Mouse (Mus musculus): ENCODE data around the gene Ackr2. TPM values are rescaled to one million over a fixed set of nuclear protein-coding genes. Genes with fewer than 3 reads are reported as not detected.

Gene Ackr2
- total and polyA plus RNA-seq, 3 experiments: not detected

- no peaks in the 10 kb centered on the region for H3K9me3 ChIP-seq (replicated peaks; ENCODE audit: insufficient read depth, low read length)
- no peaks in the 10 kb centered on the region for H3K4me1 ChIP-seq (ENCODE audit: control insufficient read depth in 1 of 2, insufficient read depth in 2 of 2, low read length in 2 of 2)
- H3K9ac ChIP-seq (ENCODE audit: control insufficient read depth, low read depth, low read length, poor library complexity, severe bottlenecking): no peak overlapping the region
- TF ChIP-seq ZC3H11A (IDR thresholded peaks at IDR 0.05; ENCODE audit: low read depth, low read length) (no peak), EP300 (IDR thresholded peaks at IDR 0.05; ENCODE audit: low read depth in 1 of 2, low read length in 2 of 2) (no peak), MYC (IDR thresholded peaks at IDR 0.05; ENCODE audit: low read depth, low read length) (no peak), CTCF (IDR thresholded peaks at IDR 0.05 in 2 of 3, conservative IDR thresholded peaks at IDR 0.05 in 1 of 3; ENCODE audit: control insufficient read depth in 1 of 3, insufficient read depth in 1 of 3, low read depth in 2 of 3, low read length in 3 of 3, poor library complexity in 1 of 3, severe bottlenecking in 1 of 3) (no peak), RAD21 (IDR thresholded peaks at IDR 0.05; ENCODE audit: low read depth, low read length) (no peak), USF1 (IDR thresholded peaks at IDR 0.05; ENCODE audit: low read depth, low read length) (no peak), ELF1 (IDR thresholded peaks at IDR 0.05; ENCODE audit: low read depth, low read length) (no peak), POLR2AphosphoS2 (IDR thresholded peaks at IDR 0.05; ENCODE audit: low read length) (no peak), CHD1 (IDR thresholded peaks at IDR 0.05; ENCODE audit: low read depth, low read length) (no peak), POLR2AphosphoS5 (IDR thresholded peaks at IDR 0.05; ENCODE audit: borderline replicate concordance, low read depth, low read length) (no peak), MYB (IDR thresholded peaks at IDR 0.05; ENCODE audit: low read depth, low read length) (no peak), MAX (IDR thresholded peaks at IDR 0.05; ENCODE audit: low read length) (no peak), E2F4 (IDR thresholded peaks at IDR 0.05; ENCODE audit: borderline replicate concordance, low read depth, low read length) (no peak), TBP (IDR thresholded peaks at IDR 0.05; ENCODE audit: low read depth, low read length) (no peak), SIN3A (IDR thresholded peaks at IDR 0.05; ENCODE audit: low read length) (no peak), MXI1 (IDR thresholded peaks at IDR 0.05; ENCODE audit: low read depth, low read length) (no peak), MAFK (IDR thresholded peaks at IDR 0.05; ENCODE audit: borderline replicate concordance, low read depth, low read length) (no peak), CHD2 (IDR thresholded peaks at IDR 0.05; ENCODE audit: low read length) (no peak), POLR2A (IDR thresholded peaks at IDR 0.05; ENCODE audit: control insufficient read depth in 1 of 2, insufficient read depth in 1 of 2, low read depth in 1 of 2, low read length in 2 of 2, poor library complexity in 1 of 2) (no peak), GABPA (IDR thresholded peaks at IDR 0.05; ENCODE audit: low read depth, low read length) (no peak)
- H3K36me3 ChIP-seq (ENCODE audit: control insufficient read depth in 1 of 2, insufficient read depth in 2 of 2, low read length in 2 of 2): no peaks in the 10 kb centered on the region
- no peak for DNase-seq (ENCODE audit: low read depth, low spot score)
- no peak overlapping the region for H3K27ac ChIP-seq (ENCODE audit: control insufficient read depth, low read depth, low read length)
- H3K4me3 ChIP-seq (ENCODE audit: control insufficient read depth in 1 of 2, insufficient read depth in 1 of 2, low read depth in 2 of 2, low read length in 2 of 2): no peak overlapping the region
- no peaks in the 10 kb centered on the region for H3K79me2 ChIP-seq (ENCODE audit: control insufficient read depth, insufficient read depth, low read length, poor library complexity)
- H3K27me3 ChIP-seq (ENCODE audit: control insufficient read depth in 1 of 2, insufficient read depth in 2 of 2, low read length in 2 of 2): peaks cover 3 to 6% of the 10 kb centered on the region in 2 experiments
Measured at GRCm38 (mm10) chr9:121869432-121869831, 28.7 kb upstream of the Ackr2 start.

- H3K27me3 ChIP-seq (ENCODE audit: control insufficient read depth in 1 of 2, insufficient read depth in 2 of 2, low read length in 2 of 2): peaks cover 3 to 6% of the 10 kb centered on the region in 2 experiments
- no peak for TF ChIP-seq RCOR1 (IDR thresholded peaks at IDR 0.05; ENCODE audit: low read depth, low read length)
- no peak overlapping the region for H3K27ac ChIP-seq (ENCODE audit: control insufficient read depth, low read depth, low read length)
- no peak overlapping the region for H3K4me3 ChIP-seq (ENCODE audit: control insufficient read depth in 1 of 2, insufficient read depth in 1 of 2, low read depth in 2 of 2, low read length in 2 of 2)
- H3K79me2 ChIP-seq (ENCODE audit: control insufficient read depth, insufficient read depth, low read length, poor library complexity): no peaks in the 10 kb centered on the region
- H3K4me1 ChIP-seq (ENCODE audit: control insufficient read depth in 1 of 2, insufficient read depth in 2 of 2, low read length in 2 of 2): no peaks in the 10 kb centered on the region
- H3K36me3 ChIP-seq (ENCODE audit: control insufficient read depth in 1 of 2, insufficient read depth in 2 of 2, low read length in 2 of 2): no peaks in the 10 kb centered on the region
- DNase-seq (ENCODE audit: low read depth, low spot score): no peak
- H3K9ac ChIP-seq (ENCODE audit: control insufficient read depth, low read depth, low read length, poor library complexity, severe bottlenecking): no peak overlapping the region
- H3K9me3 ChIP-seq (replicated peaks; ENCODE audit: insufficient read depth, low read length): no peaks in the 10 kb centered on the region
Measured at GRCm38 (mm10) chr9:121869973-121870515, 28.1 kb upstream of the Ackr2 start.

All from MEL (cell line).